Mouse (Mus musculus): ENCODE measurements around the gene Cyp2w1.

GRCm38 (mm10) chr5:139310477-139310876 lies 41.9 kb upstream of the Cyp2w1 start:
- TF ChIP-seq CTCF (IDR thresholded peaks at IDR 0.05; ENCODE audit: low read depth) (no peak), EP300 (optimal IDR thresholded peaks at IDR 0.05) (no peak)
